Mouse (Mus musculus): ENCODE measurements at regions not wholly inside any gene's neighbourhood (a gene's known extent, or its start where the extent isn't known, plus 50 kb on each side); places are given as distances from the start of the nearest gene placed in this dataset.
A peak's percentile ranks its signal among the peaks of the same experiment; 100 is the strongest.

DNA sequence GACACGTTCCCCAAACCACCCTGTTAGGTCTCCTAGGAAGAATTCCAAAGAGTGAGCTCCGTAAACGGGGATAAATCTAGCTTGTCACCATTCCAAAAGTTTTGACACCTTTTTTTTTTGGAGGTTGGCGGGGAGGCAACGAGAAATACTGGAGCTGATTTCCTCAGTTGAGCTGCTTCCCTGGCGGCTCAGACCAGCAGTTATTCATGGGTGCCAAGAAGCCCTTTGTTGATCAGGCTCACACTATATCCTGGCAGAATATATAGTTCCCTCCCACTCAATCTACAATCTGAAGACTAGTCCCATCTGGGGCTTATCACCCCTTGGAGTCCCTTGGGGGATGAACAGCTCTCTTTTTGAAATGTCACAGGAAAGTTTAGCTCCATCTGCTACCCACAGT, 77.5 kb upstream of the Tiam2 start:
- DNase-seq (ENCODE audit: low read depth): no peak

DNA sequence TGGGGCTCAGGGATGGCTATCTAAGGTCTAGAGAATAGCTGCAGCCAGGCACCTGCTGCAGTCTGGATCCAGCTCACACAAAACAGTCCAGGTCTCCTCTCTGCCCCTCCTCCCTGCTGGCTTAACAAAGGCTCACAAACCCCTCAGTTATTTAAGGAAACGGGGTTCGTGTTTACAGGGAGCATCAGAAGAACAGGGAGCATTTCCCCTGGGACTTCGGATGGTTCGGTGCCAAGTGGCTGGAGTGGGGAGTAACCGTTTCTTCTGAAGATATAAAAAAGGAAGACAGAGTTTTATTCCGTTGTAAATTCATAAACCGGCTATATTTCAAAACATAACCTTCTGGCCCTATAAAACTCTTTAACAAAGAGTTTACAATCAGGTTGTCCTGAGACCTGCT, 77.1 kb upstream of the Tiam2 start:
- no peak for DNase-seq (ENCODE audit: low read depth)

DNA sequence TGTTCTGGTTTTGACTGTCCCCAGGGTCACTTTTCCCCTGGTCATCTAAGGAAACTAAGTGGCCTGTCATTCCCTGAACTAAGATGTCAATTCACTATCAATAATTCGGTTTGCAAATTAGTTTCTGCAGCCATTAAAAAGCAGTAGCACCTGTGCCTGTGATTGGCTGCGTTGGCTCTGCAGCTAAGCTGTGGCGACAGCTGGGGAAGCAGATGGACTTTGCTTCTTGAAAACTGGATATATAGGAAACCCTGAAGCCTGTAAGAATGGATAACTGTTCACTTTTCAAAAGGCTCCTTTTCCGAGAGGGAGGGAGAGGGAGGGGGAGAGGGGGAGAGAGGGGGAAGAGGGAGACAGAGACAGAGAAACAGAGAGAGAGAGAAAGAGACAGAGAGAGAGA, 75.2 kb upstream of the Tiam2 start:
- no peak for DNase-seq (ENCODE audit: low read depth)

DNA sequence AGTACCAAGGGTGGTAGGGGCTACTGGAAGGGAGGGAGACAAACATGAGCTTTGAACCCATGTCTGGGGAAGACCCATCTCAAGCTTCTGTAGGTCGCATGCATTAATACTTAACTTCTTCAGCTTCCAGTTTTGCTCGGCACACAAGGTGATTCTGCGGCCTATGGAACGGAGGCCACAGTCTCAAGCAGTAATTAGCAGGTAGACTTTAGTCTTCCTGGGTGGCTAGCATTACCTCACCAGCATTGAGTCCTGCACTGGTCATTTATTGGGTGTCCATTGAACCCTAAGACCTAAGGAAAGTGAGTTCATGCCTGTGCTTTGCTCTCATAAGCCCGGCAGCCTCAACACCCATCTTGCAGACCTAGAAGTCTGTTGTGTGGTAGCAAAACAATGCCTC, 74.4 kb upstream of the Tiam2 start:
- DNase-seq (ENCODE audit: low read depth): no peak

DNA sequence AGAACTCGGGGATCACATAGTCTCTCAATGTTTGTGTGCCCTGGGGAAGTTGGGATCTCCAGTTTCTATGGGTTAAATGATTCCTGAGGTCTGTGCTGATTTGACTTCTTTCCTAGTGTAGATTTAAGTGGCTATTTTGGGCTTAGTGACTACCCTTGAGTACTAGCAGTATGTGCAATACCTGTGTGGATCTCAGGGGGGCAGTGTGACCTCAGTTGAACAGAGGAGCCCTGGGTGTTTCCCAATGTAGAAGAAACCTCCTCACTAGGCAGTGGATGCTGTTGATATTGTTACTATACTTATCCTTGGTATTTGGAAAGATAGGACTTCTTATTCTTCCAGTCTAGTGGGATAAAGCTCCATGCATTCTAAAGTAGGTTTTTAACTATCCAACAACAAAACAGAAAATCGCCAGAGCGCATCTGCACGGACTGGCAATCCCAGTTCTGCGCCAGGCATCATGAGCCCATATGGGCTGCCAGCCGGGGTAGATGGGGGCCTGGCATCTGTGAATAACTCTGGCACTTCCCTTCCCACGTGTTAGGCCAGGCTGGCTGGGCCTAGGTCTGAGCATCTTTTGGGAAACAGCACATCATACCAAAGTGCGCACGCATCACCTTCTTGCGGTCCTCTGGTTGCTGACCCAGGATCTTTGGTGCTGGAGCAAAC, 72.7 kb upstream of the Tiam2 start:
- DNase-seq (ENCODE audit: low read depth): peak; percentile 75

DNA sequence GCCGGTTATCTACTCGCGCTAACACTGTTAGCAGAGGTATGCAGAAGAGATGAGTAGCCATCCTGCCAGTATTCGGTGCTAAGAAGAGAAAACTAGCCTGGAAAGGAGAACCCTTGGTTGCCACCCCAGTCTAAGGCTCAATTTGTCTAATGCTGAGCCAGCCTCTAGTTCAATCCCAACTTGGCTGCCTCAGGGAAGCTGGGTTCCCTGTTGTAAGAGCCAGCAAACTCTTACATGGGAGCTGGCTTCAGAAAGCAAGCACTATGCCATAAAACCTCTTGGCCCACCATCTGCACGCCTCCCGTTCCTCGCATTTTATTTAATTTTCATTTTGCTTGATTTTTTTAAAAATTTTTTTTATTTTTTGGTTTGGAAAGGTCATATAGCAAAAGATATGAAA, 69.6 kb upstream of the Tiam2 start:
- DNase-seq (ENCODE audit: low read depth): no peak

DNA sequence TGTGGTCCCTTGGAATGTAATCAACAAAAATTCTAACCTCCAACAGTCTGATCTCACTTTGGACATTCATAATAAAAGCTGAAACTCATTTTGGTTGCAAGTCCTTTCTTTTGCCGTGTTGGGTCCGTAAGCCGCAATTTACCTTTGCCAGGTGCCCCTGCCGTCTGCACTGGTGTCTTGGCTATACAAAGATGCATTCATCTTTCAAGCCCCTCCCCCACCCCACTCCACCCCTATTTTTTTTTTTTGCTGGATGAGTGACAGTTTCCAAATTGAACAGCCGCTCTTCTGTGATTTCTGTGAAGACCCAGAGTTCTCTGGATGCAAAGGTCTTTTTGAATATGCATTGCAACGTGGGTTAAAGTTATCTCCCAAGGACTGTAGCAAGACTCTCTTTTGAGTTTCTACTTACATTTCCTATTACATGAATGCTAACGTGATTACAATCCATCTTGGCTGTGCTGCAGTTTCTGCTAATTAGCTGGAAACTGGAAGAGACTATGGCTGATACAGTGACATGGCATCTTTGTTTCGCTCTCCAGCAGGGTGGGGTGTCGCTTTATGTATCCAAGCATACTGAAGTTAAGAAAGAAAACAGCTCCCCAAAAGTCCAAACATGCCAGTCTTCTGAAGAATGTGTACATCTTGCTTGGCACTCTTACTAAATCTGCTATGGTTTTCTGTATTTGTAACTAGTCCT, 67.4 kb upstream of the Tiam2 start:
- no peak for DNase-seq (ENCODE audit: low read depth)

DNA sequence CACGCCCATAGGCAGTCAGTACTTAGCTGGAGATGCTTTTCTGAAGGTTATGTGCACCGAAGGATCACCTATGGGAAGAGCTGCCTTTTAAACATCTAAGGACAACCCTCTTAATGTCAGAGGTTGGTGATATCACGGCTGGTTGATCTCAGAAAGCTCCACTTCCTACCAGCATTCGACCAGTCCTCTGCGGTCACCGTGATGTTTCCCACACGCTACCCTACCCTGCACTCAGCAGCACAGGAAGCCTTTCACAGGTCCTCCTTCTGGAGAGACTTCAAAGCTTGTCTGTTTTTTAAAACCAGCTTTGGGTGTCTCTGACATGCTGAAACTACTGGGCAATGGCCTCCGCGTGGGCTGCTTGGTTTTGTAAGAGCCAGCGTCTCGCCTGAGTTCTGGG, 65.6 kb upstream of the Tiam2 start:
- DNase-seq (ENCODE audit: low read depth): no peak

DNA sequence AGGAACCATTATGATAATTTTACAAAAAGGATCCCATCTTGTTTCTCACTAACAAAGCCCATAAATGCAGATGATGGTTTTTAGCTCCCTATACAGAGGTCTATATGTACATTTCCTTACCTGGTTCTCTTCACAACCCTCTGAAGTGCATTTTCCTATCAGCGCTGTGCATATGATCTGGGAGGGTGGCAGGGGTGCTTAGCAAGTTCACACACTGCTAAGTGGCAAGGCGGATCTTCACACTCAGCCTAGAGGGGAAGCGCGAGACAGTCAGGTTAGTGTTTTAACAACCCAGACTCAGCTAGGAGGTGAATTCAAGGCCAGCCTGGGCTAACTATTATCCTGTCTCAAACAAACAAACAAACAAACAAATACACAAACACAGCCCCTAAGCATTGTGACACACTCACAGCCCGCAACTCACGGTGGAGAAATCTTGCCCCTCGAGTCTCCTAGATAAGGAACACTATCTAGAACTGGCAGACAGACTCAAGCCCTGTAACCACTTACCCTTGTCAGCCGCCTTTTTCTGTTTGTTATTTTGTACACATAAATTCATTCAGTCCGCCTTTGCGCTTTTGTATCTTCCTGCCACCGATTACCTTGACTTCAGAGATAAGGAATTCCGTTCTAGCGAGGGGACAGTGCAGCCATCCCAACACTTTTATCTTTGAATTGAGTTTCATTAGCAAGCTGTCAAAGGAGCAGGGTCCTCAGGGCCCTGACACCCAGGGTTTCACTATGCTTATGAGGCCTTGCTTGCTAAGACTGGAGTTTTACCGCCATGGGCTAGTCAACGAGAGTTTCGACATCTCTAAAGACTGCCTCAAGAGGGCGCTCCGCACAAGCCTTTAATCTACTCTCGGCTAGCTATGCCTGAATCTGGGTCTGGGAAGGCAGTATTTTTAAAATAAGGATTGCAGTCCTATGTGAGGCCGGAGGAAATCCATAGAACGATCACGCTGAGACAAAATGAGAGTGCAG, 53.0 kb upstream of the Tiam2 start:
- peak; percentile 94 for DNase-seq (ENCODE audit: low read depth)

DNA sequence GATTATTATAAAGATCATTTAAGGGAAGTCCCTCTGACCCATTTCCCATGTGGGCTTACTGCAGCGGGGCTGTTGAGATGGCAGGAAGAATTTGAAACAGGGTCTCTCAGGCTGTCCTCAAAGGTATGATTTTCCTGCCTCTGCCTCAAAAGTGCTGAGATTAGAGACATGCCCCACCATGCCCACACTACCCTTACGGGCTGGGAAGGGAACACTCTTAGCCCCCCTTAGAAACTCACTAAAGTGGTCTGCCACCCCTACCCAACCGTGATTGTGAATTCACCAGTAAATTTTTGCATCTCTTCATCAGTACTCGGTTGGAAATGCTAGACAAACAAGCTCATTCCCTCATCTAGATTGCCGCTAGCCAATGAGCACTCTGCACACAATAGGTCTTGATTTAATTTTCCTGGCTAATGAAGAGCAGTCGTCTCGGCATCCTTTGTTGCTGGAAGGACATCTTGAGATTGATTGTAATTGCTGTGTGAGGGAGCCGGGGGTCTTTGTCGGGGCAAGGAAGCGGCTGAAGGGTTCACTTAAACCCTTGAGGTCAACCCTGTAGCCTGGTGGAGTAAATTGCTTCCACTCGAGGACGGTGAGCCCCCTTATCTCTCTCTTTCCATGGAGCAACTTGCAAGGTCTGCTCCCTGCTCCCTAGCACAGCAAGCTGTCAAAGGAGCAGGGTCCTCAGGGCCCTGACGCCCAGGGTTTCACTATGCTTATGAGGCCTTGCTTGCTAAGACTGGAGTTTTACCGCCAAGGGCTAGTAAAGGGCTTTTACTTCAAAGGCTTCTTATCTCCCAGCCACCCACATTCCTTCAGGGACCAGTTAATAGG, 51.7 kb upstream of the Tiam2 start:
- DNase-seq (ENCODE audit: low read depth): no peak

Data from NIH3T3 (cell line).